Mouse (Mus musculus): ENCODE results near the gene Fads3.

Gene Fads3

GRCm38 (mm10) chr19:10041388-10042148 lies at the start of gene Fads3:
TSS of gene Fads3 (plus strand) at chr19:10041569.
- peak; percentile 33 for DNase-seq (ENCODE audit: low read depth, low spot score)

GRCm38 (mm10) chr19:9992011-9992958 lies 49.1 kb upstream of the Fads3 start:
- no peak for DNase-seq (ENCODE audit: low read depth, low spot score)

- DNase-seq (ENCODE audit: low read depth, low spot score), result peak; percentile 77
These were observed 48.2 kb upstream of the Fads3 start for GRCm38 (mm10) chr19:9993036-9993656.

- no peak for DNase-seq (ENCODE audit: low read depth, low spot score)
These were observed 43.9 kb upstream of the Fads3 start for GRCm38 (mm10) chr19:9997204-9998062.

- DNase-seq (ENCODE audit: low read depth, low spot score), result no peak
These were observed 43.3 kb upstream of the Fads3 start for GRCm38 (mm10) chr19:9998063-9998416.

- DNase-seq (ENCODE audit: low read depth, low spot score), result no peak
These were observed 42.5 kb upstream of the Fads3 start for GRCm38 (mm10) chr19:9998736-9999486.

- peak; percentile 54 for DNase-seq (ENCODE audit: low read depth, low spot score)
These were observed 41.0 kb upstream of the Fads3 start for GRCm38 (mm10) chr19:10000330-10000729.

- no peak for DNase-seq (ENCODE audit: low read depth, low spot score)
These were observed 40.0 kb upstream of the Fads3 start, which contains the start of the genes Best1 and Rab3il1 for GRCm38 (mm10) chr19:10001206-10001969. TSS of gene Best1 (minus strand) at chr19:10001633. TSS of gene Rab3il1 (plus strand) at chr19:10001669.

GRCm38 (mm10) chr19:10003696-10004095 lies 37.7 kb upstream of the Fads3 start:
- DNase-seq (ENCODE audit: low read depth, low spot score), result no peak

- no peak for DNase-seq (ENCODE audit: low read depth, low spot score)
These were observed 30.0 kb upstream of the Fads3 start for GRCm38 (mm10) chr19:10011408-10011807.

GRCm38 (mm10) chr19:10012827-10013278 lies 28.5 kb upstream of the Fads3 start:
- DNase-seq (ENCODE audit: low read depth, low spot score), result no peak

GRCm38 (mm10) chr19:10013348-10013747 lies 28.0 kb upstream of the Fads3 start:
- no peak for DNase-seq (ENCODE audit: low read depth, low spot score)

GRCm38 (mm10) chr19:10013913-10014312 lies 27.5 kb upstream of the Fads3 start:
- no peak for DNase-seq (ENCODE audit: low read depth, low spot score)

- no peak for DNase-seq (ENCODE audit: low read depth, low spot score)
These were observed 26.5 kb upstream of the Fads3 start for GRCm38 (mm10) chr19:10014824-10015223.

GRCm38 (mm10) chr19:10015442-10015841 lies 25.9 kb upstream of the Fads3 start:
- no peak for DNase-seq (ENCODE audit: low read depth, low spot score)

GRCm38 (mm10) chr19:10016151-10016550 lies 25.2 kb upstream of the Fads3 start:
- DNase-seq (ENCODE audit: low read depth, low spot score), result no peak

- peak; percentile 59 for DNase-seq (ENCODE audit: low read depth, low spot score)
These were observed 23.5 kb upstream of the Fads3 start for GRCm38 (mm10) chr19:10017637-10018526.

- DNase-seq (ENCODE audit: low read depth, low spot score), result no peak
These were observed 22.9 kb upstream of the Fads3 start for GRCm38 (mm10) chr19:10018527-10018818.
